Mouse (Mus musculus) kidney, adult 2 months (tissue): ENCODE data around the gene Mrpl3. TPM values are rescaled to one million over a fixed set of nuclear protein-coding genes. Genes with fewer than 3 reads are reported as not detected.

Source experiments
- polyA plus RNA-seq: library from polyadenylated mRNA; depleted of rRNA; stranded (reverse); fragments of >200 nt; gene quantifications from 2 replicates; pipeline ENCODE4 v1.2.3, GENCODE M21; 2012; rRNA removed

Gene Mrpl3
- polyA plus RNA-seq, 1 experiment, result 64.1 TPM

Other genes with a start within 250 kb of the Mrpl3 start
- gene Nudt16, start 78.6 kb downstream of the Mrpl3 start, polyA plus RNA-seq, result 9.1 and 10.0 TPM in 2 replicates
- not detected in 2 replicates for gene 1700080E11Rik, start 91.9 kb downstream of the Mrpl3 start, polyA plus RNA-seq